Mouse (Mus musculus): ENCODE results near the gene Vbp1.
"Not testable (repeated sequence)": the region's sequence is repeated elsewhere in the genome, so short reads cannot be mapped to it uniquely, and the experiment has no call there.

Gene Vbp1
- long read RNA-seq, experiment 1, transcript Vbp1-201 (6 exons, 1,595 nt), result major isoform, 84 of 89 reads
- long read RNA-seq, experiment 1, partial matches to known transcripts, result 1 of 89 reads
- long read RNA-seq, experiment 1, other reads (novel, unspliced or antisense), result 4 of 89 reads
- long read RNA-seq, experiment 2, transcript Vbp1-201 (6 exons, 1,595 nt), result major isoform, 65 of 71 reads
- long read RNA-seq, experiment 2, partial matches to known transcripts, result 2 of 71 reads
- long read RNA-seq, experiment 2, other reads (novel, unspliced or antisense), result 3 of 71 reads

GRCm38 (mm10) chrX:75514179-75514972, at the start of gene Vbp1:
Gene Vbp1 (plus strand): TSS chrX:75514299.
- intact Hi-C loops (cut with DNase I), result no loop called here

- intact Hi-C loops (cut with DNase I), result not testable (repeated sequence)
These were observed 38.9 kb upstream of the Vbp1 start for GRCm38 (mm10) chrX:75475182-75475644.

GRCm38 (mm10) chrX:75489886-75490285, 24.2 kb upstream of the Vbp1 start:
- intact Hi-C loops (cut with DNase I), result no loop called here

- intact Hi-C loops (cut with DNase I), result no loop called here
These were observed 316 bp upstream of the Vbp1 start for GRCm38 (mm10) chrX:75513787-75514178.

GRCm38 (mm10) chrX:75577582-75578324, 63.7 kb downstream of the Vbp1 start, which contains the start of gene Rab39b:
Gene Rab39b (minus strand): TSS chrX:75578231.
- intact Hi-C loops (cut with DNase I), result no loop called here

GRCm38 (mm10) chrX:75578539-75578938, 64.4 kb downstream of the Vbp1 start:
- intact Hi-C loops (cut with DNase I), result no loop called here
